Mouse (Mus musculus) urinary bladder, postnatal 4 days (tissue): ENCODE measurements at regions not wholly inside any gene's neighbourhood (a gene's known extent, or its start where the extent isn't known, plus 50 kb on each side); places are given as distances from the start of the nearest gene placed in this dataset.

Experiments used
- DNase-seq, 2 experiments: peaks; one replicate each; pipeline ENCODE4 v3.0.0; 2021 to 2022; ENCODE audit warnings: low spot score in 2 of 2

DNA sequence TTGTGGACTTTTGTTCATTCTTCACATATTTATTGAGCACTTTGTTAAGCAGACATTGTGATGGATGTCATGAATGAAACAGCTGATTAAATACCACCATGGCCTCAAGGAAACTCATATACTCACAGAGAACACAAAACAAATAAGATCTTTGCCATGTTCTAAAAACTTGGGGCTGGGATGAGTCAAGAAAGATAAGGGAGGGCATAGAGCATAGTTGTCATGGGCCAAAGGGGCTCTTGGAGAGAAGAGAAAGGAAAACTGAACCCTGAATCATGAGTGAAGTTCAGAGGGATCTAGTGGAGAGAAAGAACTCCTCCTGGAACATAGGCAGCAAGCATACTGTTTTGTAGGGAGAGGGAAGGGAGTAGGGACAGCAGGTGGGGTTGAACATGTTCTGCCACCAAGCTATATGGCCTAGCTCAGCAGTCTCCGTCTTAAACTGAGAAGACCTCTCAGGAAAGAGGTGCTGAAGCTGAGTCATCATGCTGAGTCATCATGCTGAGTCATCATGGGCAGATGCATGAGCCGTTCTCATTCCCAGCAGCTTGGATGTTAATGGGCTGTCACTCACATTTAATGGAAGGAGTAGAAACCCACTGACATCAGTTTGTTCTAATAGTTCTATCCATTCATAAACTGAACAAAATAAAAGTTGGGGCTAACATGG lies 69.6 kb downstream of the Cetn3 start:
- no peak for DNase-seq

- DNase-seq, result no peak
Measured at GRCm38 (mm10) chr13:81856072-81856471, 73.2 kb downstream of the Cetn3 start.

- DNase-seq, result no peak
Measured at GRCm38 (mm10) chr13:81860683-81861082, 77.8 kb downstream of the Cetn3 start.

GRCm38 (mm10) chr13:81861886-81862600 lies 79.2 kb downstream of the Cetn3 start:
- no peak for DNase-seq

- no peak for DNase-seq
Measured at GRCm38 (mm10) chr13:81871226-81871625, 88.3 kb downstream of the Cetn3 start.

- no peak for DNase-seq
Measured at GRCm38 (mm10) chr13:81885879-81886278, 103.0 kb downstream of the Cetn3 start.

DNA sequence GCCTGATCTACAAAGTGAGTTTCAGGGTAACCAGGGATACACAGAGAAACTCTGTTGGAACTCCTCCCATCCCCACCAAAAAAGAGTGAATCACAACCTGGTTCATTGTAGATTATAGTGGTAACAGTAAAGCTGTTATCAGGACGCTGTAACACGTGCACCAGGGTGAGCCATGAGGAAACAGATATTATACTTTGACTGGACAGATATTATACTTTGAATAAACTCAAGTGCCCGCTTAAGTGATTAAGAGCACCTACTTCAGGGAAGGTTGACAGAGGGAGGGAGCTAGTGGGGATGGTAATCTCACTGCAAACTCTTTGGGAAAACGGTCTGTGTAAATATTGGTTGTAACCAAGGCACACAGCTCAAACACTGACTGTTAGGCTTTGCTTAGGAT lies 147.4 kb downstream of the Cetn3 start:
- no peak for DNase-seq

DNA sequence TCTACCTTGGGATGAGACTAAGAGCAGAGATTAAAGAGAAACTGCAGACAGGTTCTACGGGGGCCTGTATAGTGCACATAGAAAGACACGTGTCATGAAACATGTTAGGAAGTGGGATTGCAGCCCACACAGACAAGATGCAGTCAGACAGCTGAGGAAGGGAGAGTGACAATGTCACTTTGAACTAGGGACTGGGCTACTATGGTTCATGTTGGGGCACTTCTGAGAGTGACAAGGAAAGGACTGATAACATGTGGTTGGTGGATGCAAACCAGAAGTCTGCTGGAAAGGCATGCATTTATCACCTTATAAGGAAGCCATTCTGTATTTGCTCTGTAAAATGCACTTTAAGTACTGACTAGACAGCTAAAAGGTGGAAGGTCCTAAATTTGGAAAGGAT lies 148.3 kb downstream of the Cetn3 start:
- no peak for DNase-seq

GRCm38 (mm10) chr13:81937061-81937460 lies 154.2 kb downstream of the Cetn3 start:
- DNase-seq, result no peak

GRCm38 (mm10) chr13:81944047-81944446 lies 161.2 kb downstream of the Cetn3 start:
- DNase-seq, result peak; percentile 45 to 80

GRCm38 (mm10) chr13:81944469-81944868 lies 161.6 kb downstream of the Cetn3 start:
- DNase-seq, result no peak

- no peak for DNase-seq
Measured at GRCm38 (mm10) chr13:81945741-81946140, 162.9 kb downstream of the Cetn3 start.

DNA sequence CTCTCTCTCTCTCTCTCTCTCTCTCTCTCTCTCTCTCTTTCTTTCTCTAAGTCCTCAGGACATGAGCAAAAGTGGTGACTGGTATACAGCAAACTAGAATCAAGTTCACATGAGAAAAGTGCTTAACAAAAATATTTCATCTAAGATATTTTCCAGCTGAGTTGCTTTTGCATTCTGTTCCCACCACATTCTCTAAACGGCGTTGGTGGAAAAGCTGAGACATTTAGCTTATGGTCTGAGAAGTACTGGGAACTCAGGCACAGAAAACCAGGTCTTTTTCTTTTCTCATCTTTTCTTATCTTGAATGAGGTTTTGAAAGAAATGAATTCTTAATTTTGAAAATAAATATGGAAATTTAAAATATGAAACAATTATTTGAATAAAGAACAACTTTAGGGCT lies 182.6 kb downstream of the Cetn3 start:
- DNase-seq, result no peak

DNA sequence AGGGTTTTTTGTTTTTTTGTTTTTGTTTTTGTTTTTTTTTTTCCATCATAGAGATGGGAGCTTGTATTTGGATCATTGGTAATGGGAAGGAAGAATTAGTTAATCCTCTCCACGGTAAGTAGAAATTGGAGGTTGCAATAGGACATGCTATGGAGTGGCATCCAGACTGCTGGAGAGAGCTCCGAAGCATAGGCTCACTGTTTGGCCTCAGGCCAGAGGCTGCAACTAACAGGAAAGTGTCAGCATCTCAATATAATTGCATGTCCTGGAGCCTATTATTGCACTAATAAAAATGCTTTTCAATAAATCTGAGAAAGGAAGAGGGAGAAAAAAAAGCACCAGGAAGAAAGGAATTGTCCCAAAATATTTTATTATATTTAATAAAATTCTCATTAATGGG lies 193.0 kb downstream of the Cetn3 start:
- no peak for DNase-seq

DNA sequence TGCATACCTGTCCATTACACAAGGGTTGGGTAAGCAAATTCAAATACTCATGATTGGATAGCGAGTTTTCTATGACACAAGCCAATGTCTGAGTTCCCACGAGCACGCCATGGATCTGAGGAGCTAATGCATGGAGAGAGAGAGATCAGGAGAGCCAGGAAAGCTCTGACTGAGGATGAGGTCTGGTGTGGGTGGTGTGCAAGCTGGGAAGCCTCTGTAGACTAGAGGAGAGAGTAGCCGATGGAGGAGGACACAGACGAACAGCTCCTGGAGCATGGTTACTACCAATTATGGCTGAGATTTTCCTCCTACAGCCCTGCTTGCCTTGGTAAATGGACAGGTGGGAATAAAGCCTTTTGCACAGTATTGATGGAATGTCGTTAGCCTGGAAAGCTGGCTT lies 195.1 kb downstream of the Cetn3 start:
- DNase-seq, result no peak

DNA sequence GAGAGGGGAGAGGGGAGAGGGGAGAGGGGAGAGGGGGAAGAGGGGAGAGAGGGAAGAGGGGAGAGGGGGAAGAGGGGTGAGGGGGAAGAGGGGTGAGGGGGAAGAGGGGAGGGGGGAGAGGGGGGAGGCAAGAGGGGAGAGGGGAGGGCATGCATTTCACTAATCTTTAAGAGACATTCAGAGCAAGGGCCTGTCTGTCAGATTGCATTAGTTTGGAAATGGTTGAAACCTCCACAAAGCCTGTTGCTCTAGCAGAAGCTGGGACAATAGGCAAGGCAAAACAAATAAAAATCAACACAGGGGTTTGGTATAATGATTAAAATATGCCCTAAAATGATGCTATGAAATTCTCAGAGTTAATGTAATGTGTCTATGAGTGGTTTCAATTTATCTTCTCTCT lies 196.4 kb downstream of the Cetn3 start:
- DNase-seq, result no peak

GRCm38 (mm10) chr13:81980094-81980493 lies 197.2 kb downstream of the Cetn3 start:
- DNase-seq, result no peak

- no peak for DNase-seq
Measured at GRCm38 (mm10) chr13:81982491-81982890, 199.6 kb downstream of the Cetn3 start.

DNA sequence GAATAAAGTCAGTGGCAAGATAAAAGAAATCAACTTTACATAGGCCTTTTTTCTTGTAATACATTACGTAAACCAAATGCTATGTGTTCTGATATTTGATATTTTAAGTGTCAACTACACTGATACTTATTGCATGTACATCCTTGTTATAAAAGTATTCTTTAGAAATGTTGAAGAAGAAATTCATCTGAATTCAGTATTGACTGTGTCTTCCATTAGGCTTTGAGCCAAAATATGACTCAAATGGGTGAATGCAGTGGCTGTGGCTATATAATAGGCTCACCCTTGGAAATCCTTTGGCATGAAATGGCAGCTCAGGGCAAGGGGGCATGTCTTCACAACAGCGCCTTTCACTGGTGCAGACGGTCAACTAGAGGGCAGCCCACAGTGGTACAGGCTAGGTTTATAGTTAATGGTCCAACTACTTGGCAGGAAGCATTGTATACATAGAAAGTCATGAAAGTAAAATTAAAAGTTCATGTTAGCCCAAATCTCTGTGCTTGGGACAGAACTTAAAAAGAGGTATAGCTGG lies 217.9 kb downstream of the Cetn3 start:
- no peak for DNase-seq

DNA sequence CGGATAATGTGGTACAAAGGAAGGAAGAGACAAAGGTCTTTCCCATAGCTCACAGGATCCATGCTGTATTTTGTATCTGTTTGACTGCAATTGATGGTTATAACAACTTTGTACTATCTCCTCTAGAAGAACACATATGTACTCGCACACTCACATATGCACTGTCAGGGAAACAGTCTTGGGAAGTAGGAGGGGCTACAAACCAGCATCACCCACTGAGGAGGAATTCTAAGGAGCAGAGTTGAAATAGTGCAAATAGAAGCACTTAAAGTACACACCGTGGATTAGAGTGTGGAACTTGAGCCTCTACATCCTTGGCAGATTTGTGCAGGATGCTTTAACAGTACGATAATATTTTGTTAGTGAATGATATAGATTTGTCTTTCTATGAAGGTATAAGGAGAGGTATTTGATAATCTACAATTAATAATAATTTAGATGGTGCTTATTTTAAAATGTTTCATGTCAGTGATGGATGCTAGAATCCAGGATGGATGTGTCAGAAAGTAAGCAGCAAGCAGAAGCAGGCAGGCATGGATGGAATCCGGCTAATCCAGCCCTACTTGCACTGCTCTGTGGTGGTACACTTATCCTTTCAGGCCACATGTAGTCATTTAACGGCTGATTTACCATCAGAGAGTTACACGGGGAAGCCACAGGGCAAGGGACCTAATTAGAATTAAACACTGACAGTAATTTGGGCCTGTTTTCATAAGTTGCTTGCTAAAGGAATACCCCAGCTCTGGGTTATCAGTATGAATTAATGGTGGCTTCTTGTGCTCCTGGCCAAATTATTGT lies 223.3 kb downstream of the Cetn3 start:
- DNase-seq, result no peak

- no peak for DNase-seq
Measured at GRCm38 (mm10) chr13:82007222-82007621, 224.3 kb downstream of the Cetn3 start.

GRCm38 (mm10) chr13:82039623-82040022 lies 256.7 kb downstream of the Cetn3 start:
- no peak for DNase-seq
